ENCODE assay signal across 8 mouse cellular contexts in the genomic region with DNA sequence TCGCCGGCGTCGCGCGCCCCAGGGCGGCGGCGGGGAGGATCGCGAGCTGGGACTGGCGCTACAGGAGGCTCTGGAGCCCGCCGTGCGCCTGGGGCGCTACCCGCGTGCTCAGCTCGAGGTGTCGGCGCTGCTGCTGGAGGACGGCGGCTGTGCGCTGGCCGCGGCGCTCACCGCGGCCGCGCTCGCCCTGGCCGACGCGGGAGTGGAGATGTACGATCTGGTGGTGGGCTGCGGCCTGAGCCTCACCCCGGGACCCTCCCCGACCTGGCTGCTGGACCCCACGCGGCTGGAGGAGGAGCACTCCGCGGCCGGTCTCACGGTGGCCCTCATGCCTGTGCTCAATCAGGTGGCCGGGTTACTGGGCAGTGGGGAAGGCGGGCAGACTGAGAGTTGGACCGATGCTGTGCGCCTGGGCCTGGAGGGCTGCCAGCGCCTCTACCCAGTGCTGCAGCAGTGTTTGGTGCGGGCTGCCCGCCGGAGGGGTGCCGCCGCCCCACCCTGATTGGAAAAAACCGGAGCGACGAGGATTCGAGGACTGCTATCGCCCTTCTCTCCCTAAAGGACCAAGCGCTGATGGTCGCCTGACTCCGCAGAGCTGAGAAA. TPM values are rescaled to one million over a fixed set of nuclear protein-coding genes. Genes with fewer than 3 reads are reported as not detected.
A peak's percentile ranks its signal among the peaks of the same experiment; 100 is the strongest.
DNase-seq lines count a peak whose midpoint lies in the region; ATAC-seq and TF ChIP-seq lines count a peak whose summit lies in the region.

No protein-coding gene starts in this region.

- H3K4me1 ChIP-seq in heart, adult 2 months (ENCODE audit: control insufficient read depth, insufficient read depth, low read length), result no peaks in the 10 kb centered on the region
- H3K4me1 ChIP-seq in liver, embryonic 13.5 days (replicated peaks), result peaks cover 67% of the 10 kb centered on the region
- H3K4me1 ChIP-seq in neural tube, embryonic 12.5 days, result peaks cover 24% of the 10 kb centered on the region

- peak overlapping the region; percentile 84 for H3K27ac ChIP-seq in heart, adult 2 months
- H3K27ac ChIP-seq in liver, embryonic 13.5 days, result peak overlapping the region; percentile 90
- 0 out of 2 replicates have a peak overlapping the region, but pooled peaks have one; percentile 15 for H3K27ac ChIP-seq in neural tube, embryonic 12.5 days

- H3K4me2 ChIP-seq in liver, embryonic 13.5 days, result peak overlapping the region; percentile 100
- H3K4me2 ChIP-seq in neural tube, embryonic 12.5 days (replicated peaks), result peak overlapping the region; percentile 99

- H3K4me3 ChIP-seq in heart, adult 2 months, result peak overlapping the region; percentile 96
- H3K4me3 ChIP-seq in liver, embryonic 13.5 days (replicated peaks), result peak overlapping the region; percentile 94
- H3K4me3 ChIP-seq in neural tube, embryonic 12.5 days, result peak overlapping the region; percentile 98

- H3K79me2 ChIP-seq in heart, adult 2 months (replicated peaks; ENCODE audit: control insufficient read depth, insufficient read depth, low read length), result no peaks in the 10 kb centered on the region

- H3K36me3 ChIP-seq in heart, adult 2 months (ENCODE audit: control insufficient read depth, insufficient read depth, low read length), result no peaks in the 10 kb centered on the region
- H3K36me3 ChIP-seq in liver, embryonic 13.5 days, result peaks cover 42% of the 10 kb centered on the region
- peaks cover 40% of the 10 kb centered on the region for H3K36me3 ChIP-seq in neural tube, embryonic 12.5 days

- TF ChIP-seq CTCF in heart, adult 2 months (IDR thresholded peaks at IDR 0.05), result no peak

- no peak for TF ChIP-seq EP300 in heart, adult 2 months (IDR thresholded peaks at IDR 0.05; ENCODE audit: insufficient read depth, low read depth, low read length)

- peak; percentile 55 for ATAC-seq in CD4-positive, CD25-positive, alpha-beta regulatory T cell, adult 4 months
- peak; percentile 52 for ATAC-seq in liver, embryonic 13.5 days (ENCODE audit: low read depth)
- ATAC-seq in neural tube, embryonic 12.5 days (ENCODE audit: low FRiP score, low read depth), result peak; percentile 19; the same call in 1 of the 2 replicates
- ATAC-seq in monocyte, adult 5-6 weeks (replicated peaks; ENCODE audit: insufficient number of reproducible peaks, low FRiP score, low TSS enrichment, poor library complexity, severe bottlenecking), result no peak

- DNase-seq in Muller cell, postnatal 12 days (ENCODE audit: inconsistent ontology term), result peak; percentile 70
- peak; percentile 61 to 62 for DNase-seq in cerebellum, postnatal 14 days
- DNase-seq in heart, adult 2 months, result peak; percentile 31 to 49
- peak; percentile 37 to 38 for DNase-seq in kidney, adult 8-10 months
- DNase-seq in liver, embryonic 13.5 days, result peak; percentile 29

- no peak for TF ChIP-seq POLR2A in heart, adult 2 months (IDR thresholded peaks at IDR 0.05; ENCODE audit: insufficient read depth, low read depth, low read length)

- WGBS in heart, adult 2 months, result under 1% methylated on average over 60 of the region's 63 CpGs
- WGBS in liver, embryonic 13.5 days (ENCODE audit: insufficient replicate concordance), result under 1% methylated on average over 52 of the region's 63 CpGs
- 2% methylated on average over 51 of the region's 63 CpGs for WGBS in neural tube, embryonic 12.5 days

- peak overlapping the region; percentile 90 for H3K9ac ChIP-seq in heart, adult 2 months (ENCODE audit: low read depth, low read length)
- peak overlapping the region; percentile 94 for H3K9ac ChIP-seq in liver, embryonic 13.5 days
- H3K9ac ChIP-seq in neural tube, embryonic 12.5 days, result peak overlapping the region; percentile 90

- H3K9me3 ChIP-seq in liver, embryonic 13.5 days (replicated peaks), result no peaks in the 10 kb centered on the region
- H3K9me3 ChIP-seq in neural tube, embryonic 12.5 days, result no peaks in the 10 kb centered on the region

- no peaks in the 10 kb centered on the region for H3K27me3 ChIP-seq in heart, adult 2 months (ENCODE audit: control insufficient read depth, insufficient read depth, low read length)
- no peaks in the 10 kb centered on the region for H3K27me3 ChIP-seq in liver, embryonic 13.5 days
- H3K27me3 ChIP-seq in neural tube, embryonic 12.5 days (replicated peaks), result no peaks in the 10 kb centered on the region

- intact Hi-C loops in heart, adult 2 months (cut with DNase I), result loop anchor here (1.0 to 2.0 kb wide), 3 partner anchors 22 to 210 kb away; a partner anchor contains a TSS

RNA-seq across cellular contexts. Expression of a gene that starts 0.7 kb away (rescaled TPM):
- not detected for polyA plus RNA-seq in CD4-positive, CD25-positive, alpha-beta regulatory T cell, adult 4 months (2017; shearing (Covaris generic))
- not detected for total RNA-seq in heart, adult 2 months (2021)
- not detected in 2 replicates for polyA plus RNA-seq in heart, adult 2 months (2012; rRNA removed)
- 1.8 and 7.8 TPM in 2 replicates for polyA plus RNA-seq in liver, embryonic 13.5 days (2015; fragmentation: Nextera tagmentation; extraction: Ambion mirVana)
- 0.30 and 6.2 TPM in 2 replicates for polyA plus RNA-seq in neural tube, embryonic 12.5 days (2016; fragmentation: Nextera tagmentation; extraction: Ambion mirVana)
- total RNA-seq in monocyte, adult 5-6 weeks (2017), result 3.1 to 8.9 TPM (median 5.7 TPM) in 3 replicates

RNA-seq across cellular contexts. Expression of a gene that starts 23.8 kb away (rescaled TPM):
- polyA plus RNA-seq in CD4-positive, CD25-positive, alpha-beta regulatory T cell, adult 4 months (2017; shearing (Covaris generic)), result 10 to 100 TPM; 18.6 to 38.6 TPM
- total RNA-seq in heart, adult 2 months (2021), result 10 to 100 TPM; 31.9 to 38.1 TPM
- 19.4 and 28.3 TPM in 2 replicates for polyA plus RNA-seq in heart, adult 2 months (2012; rRNA removed)
- 55.5 and 66.2 TPM in 2 replicates for polyA plus RNA-seq in liver, embryonic 13.5 days (2015; fragmentation: Nextera tagmentation; extraction: Ambion mirVana)
- 80.1 and 83.8 TPM in 2 replicates for polyA plus RNA-seq in neural tube, embryonic 12.5 days (2016; fragmentation: Nextera tagmentation; extraction: Ambion mirVana)
- total RNA-seq in monocyte, adult 5-6 weeks (2017), result 21.3 to 43.8 TPM (median 39.0 TPM) in 3 replicates

RNA-seq across cellular contexts. Expression of a gene that starts 25.2 kb away (rescaled TPM):
- 10 to 100 TPM in 1 of 2 experiments, 1 to 10 TPM in 1; 5.5 to 12.0 TPM for polyA plus RNA-seq in CD4-positive, CD25-positive, alpha-beta regulatory T cell, adult 4 months (2017; shearing (Covaris generic))
- 10 to 100 TPM; 10.3 TPM for total RNA-seq in heart, adult 2 months (2021)
- polyA plus RNA-seq in heart, adult 2 months (2012; rRNA removed), result 3.2 and 6.2 TPM in 2 replicates
- 3.4 and 4.0 TPM in 2 replicates for polyA plus RNA-seq in liver, embryonic 13.5 days (2015; fragmentation: Nextera tagmentation; extraction: Ambion mirVana)
- 7.5 and 7.9 TPM in 2 replicates for polyA plus RNA-seq in neural tube, embryonic 12.5 days (2016; fragmentation: Nextera tagmentation; extraction: Ambion mirVana)
- 11.0 to 15.2 TPM (median 14.4 TPM) in 3 replicates for total RNA-seq in monocyte, adult 5-6 weeks (2017)

RNA-seq across cellular contexts. Expression of a gene that starts 35.4 kb away (rescaled TPM):
- polyA plus RNA-seq in CD4-positive, CD25-positive, alpha-beta regulatory T cell, adult 4 months (2017; shearing (Covaris generic)), result not detected
- 1 to 10 TPM; 1.1 to 1.3 TPM for total RNA-seq in heart, adult 2 months (2021)
- 1.1 and 1.6 TPM in 2 replicates for polyA plus RNA-seq in heart, adult 2 months (2012; rRNA removed)
- polyA plus RNA-seq in liver, embryonic 13.5 days (2015; fragmentation: Nextera tagmentation; extraction: Ambion mirVana), result not detected in 2 replicates
- polyA plus RNA-seq in neural tube, embryonic 12.5 days (2016; fragmentation: Nextera tagmentation; extraction: Ambion mirVana), result 1.2 and 2.2 TPM in 2 replicates
- total RNA-seq in monocyte, adult 5-6 weeks (2017), result not detected in 3 replicates

RNA-seq across cellular contexts. Expression of a gene that starts 37.6 kb away (rescaled TPM):
- polyA plus RNA-seq in CD4-positive, CD25-positive, alpha-beta regulatory T cell, adult 4 months (2017; shearing (Covaris generic)), result 10 to 100 TPM in 1 of 2 experiments, 1 to 10 TPM in 1; 7.2 to 11.4 TPM
- total RNA-seq in heart, adult 2 months (2021), result 100 to 1,000 TPM in 1 of 2 experiments, 10 to 100 TPM in 1; 88.3 to 114 TPM
- 28.5 and 55.3 TPM in 2 replicates for polyA plus RNA-seq in heart, adult 2 months (2012; rRNA removed)
- 2.9 and 3.9 TPM in 2 replicates for polyA plus RNA-seq in liver, embryonic 13.5 days (2015; fragmentation: Nextera tagmentation; extraction: Ambion mirVana)
- 11.9 and 12.6 TPM in 2 replicates for polyA plus RNA-seq in neural tube, embryonic 12.5 days (2016; fragmentation: Nextera tagmentation; extraction: Ambion mirVana)
- 14.7 to 21.9 TPM (median 18.5 TPM) in 3 replicates for total RNA-seq in monocyte, adult 5-6 weeks (2017)

Comparison
In these comparisons a context has a peak if more than half of its experiments do, and no peak if none do; other contexts are left out.
1. H3K27ac ChIP-seq: peak in every context shown above with its lines; median percentile 90 in liver, embryonic 13.5 days; 84 in heart, adult 2 months; 15 in neural tube, embryonic 12.5 days.